Mouse (Mus musculus): ENCODE results near the gene Rps6ka6. TPM values are rescaled to one million over a fixed set of nuclear protein-coding genes. Genes with fewer than 3 reads are reported as not detected.

The Rps6ka6 gene
- polyA plus RNA-seq (2017; shearing (Covaris generic)), result not detected

- ATAC-seq, result no peak
Observed at GRCm38 (mm10) chrX:111537859-111538258, at the start of gene Rps6ka6. Gene Rps6ka6, minus strand, starts transcription at chrX:111537959.

- no peak for ATAC-seq
Observed at GRCm38 (mm10) chrX:111577044-111577443, 39.3 kb upstream of the Rps6ka6 start.

- no peak for ATAC-seq
Observed at GRCm38 (mm10) chrX:111518206-111518605, 19.6 kb downstream of the Rps6ka6 start.

- ATAC-seq, result no peak
Observed at GRCm38 (mm10) chrX:111463565-111464093, 74.1 kb downstream of the Rps6ka6 start.

GRCm38 (mm10) chrX:111462833-111463564 lies 74.8 kb downstream of the Rps6ka6 start:
- no peak for ATAC-seq

GRCm38 (mm10) chrX:111462495-111462832 lies 75.3 kb downstream of the Rps6ka6 start:
- no peak for ATAC-seq

- no peak for ATAC-seq
Observed at GRCm38 (mm10) chrX:111462092-111462491, 75.7 kb downstream of the Rps6ka6 start.

- ATAC-seq, result no peak
Observed at GRCm38 (mm10) chrX:111460166-111460565, 77.6 kb downstream of the Rps6ka6 start.

GRCm38 (mm10) chrX:111436571-111436970 lies 101.2 kb downstream of the Rps6ka6 start:
- no peak for ATAC-seq

- ATAC-seq, result no peak
Observed at GRCm38 (mm10) chrX:111414775-111415174, 123.0 kb downstream of the Rps6ka6 start.

- no peak for ATAC-seq
Observed at GRCm38 (mm10) chrX:111404816-111405215, 132.9 kb downstream of the Rps6ka6 start.

- ATAC-seq, result no peak
Observed at GRCm38 (mm10) chrX:111377020-111377419, 160.7 kb downstream of the Rps6ka6 start.

- no peak for ATAC-seq
Observed at GRCm38 (mm10) chrX:111374177-111374576, 163.6 kb downstream of the Rps6ka6 start.

Other genes starting within 250 kb of the Rps6ka6 start
- under 1 TPM in 1 of 2 experiments, not detected in 1; 0.03 TPM for gene Hdx, start 159.1 kb upstream of the Rps6ka6 start, polyA plus RNA-seq (2017; shearing (Covaris generic))

All from CD4-positive, CD25-positive, alpha-beta regulatory T cell, adult 4 months (primary cell).